Mouse (Mus musculus) megakaryocyte progenitor cell, adult 5-6 weeks (primary cell): ENCODE measurements at regions not wholly inside any gene's neighbourhood (a gene's known extent, or its start where the extent isn't known, plus 50 kb on each side); places are given as distances from the start of the nearest gene placed in this dataset.

ENCODE experiments used
- ATAC-seq: replicated peaks from 2 replicates; pipeline ENCODE4 v1.8.0; 2016; ENCODE audit warnings: mild to moderate bottlenecking, moderate TSS enrichment, inconsistent platforms; ENCODE audit not compliant: poor library complexity

- ATAC-seq: no peak
Measured at GRCm38 (mm10) chr4:80306528-80306927, 527.4 kb upstream of the Tyrp1 start.

- peak; percentile 80 for ATAC-seq
Measured at GRCm38 (mm10) chr4:80310620-80311019, 523.3 kb upstream of the Tyrp1 start.

- ATAC-seq: peak; percentile 99
Measured at GRCm38 (mm10) chr4:80311091-80311490, 522.8 kb upstream of the Tyrp1 start.
